Mouse (Mus musculus) megakaryocyte, embryonic 14.5 days (primary cell): ENCODE data around the gene Amy2a1.
"Not testable (repeated sequence)": the region's sequence is repeated elsewhere in the genome, so short reads cannot be mapped to it uniquely, and the experiment has no call there.

ENCODE experiments used
- FLI1 ChIP-seq: IDR thresholded peaks from 2 replicates; pipeline ENCODE4 v1.6.1; 2012; ENCODE audit warnings: low read length, inconsistent platforms, mixed read lengths
- GATA1 ChIP-seq: IDR thresholded peaks from 3 replicates; pipeline ENCODE4 v1.6.1; 2012; ENCODE audit warnings: mixed read lengths, low read length, inconsistent platforms, borderline replicate concordance

- TF ChIP-seq FLI1, GATA1: not testable (repeated sequence)
Observed at GRCm38 (mm10) chr3:113532328-113532727, at the start of gene Amy2a1.
